9 mouse cellular contexts compared by ENCODE assay signal in genomic region chr4:45765565-45766201, GRCm38 (mm10). TPM values are rescaled to one million over a fixed set of nuclear protein-coding genes. Genes with fewer than 3 reads are reported as not detected.
DNase-seq lines count a peak whose midpoint lies in the region; ATAC-seq and TF ChIP-seq lines count a peak whose summit lies in the region.
"Had no signal": no experiment of that assay in that cellular context is flagged by ENCODE, and none has a peak within 500 bp of the region (broad histone marks: within the 10 kb centered on the region; RNA-seq: fewer than 3 reads in every experiment).

No protein-coding gene starts in this region.

- H3K9me3 ChIP-seq in liver, embryonic 11.5 days (ENCODE audit: control insufficient read depth, low read length), result no peaks in the 10 kb centered on the region
- H3K9me3 ChIP-seq in liver, postnatal 0 days (ENCODE audit: low read length), result no peaks in the 10 kb centered on the region
- H3K9me3 ChIP-seq in forebrain, embryonic 11.5 days (ENCODE audit: control insufficient read depth, low read length), result no peaks in the 10 kb centered on the region
- no peaks in the 10 kb centered on the region for H3K9me3 ChIP-seq in limb, embryonic 12.5 days
- H3K9me3 ChIP-seq in stomach, embryonic 15.5 days, result no peaks in the 10 kb centered on the region

- no peak for ATAC-seq in liver, embryonic 11.5 days (replicated peaks; ENCODE audit: low FRiP score)
- no peak for ATAC-seq in liver, postnatal 0 days
- ATAC-seq in forebrain, embryonic 11.5 days (replicated peaks; ENCODE audit: low FRiP score), result peak; percentile 58
- ATAC-seq in limb, embryonic 12.5 days (ENCODE audit: insufficient number of reproducible peaks, insufficient read depth, low FRiP score, low TSS enrichment, low read depth), result no peak
- no peak for ATAC-seq in stomach, embryonic 15.5 days (ENCODE audit: insufficient read depth, low FRiP score, low read depth)

- no peak overlapping the region for H3K27ac ChIP-seq in liver, embryonic 11.5 days (ENCODE audit: low read depth, low read length)
- H3K27ac ChIP-seq in liver, postnatal 0 days (ENCODE audit: low read depth), result no peak overlapping the region
- H3K27ac ChIP-seq in forebrain, embryonic 11.5 days (ENCODE audit: low read depth, low read length), result peak overlapping the region; percentile 72
- H3K27ac ChIP-seq in limb, embryonic 12.5 days, result no peak overlapping the region
- H3K27ac ChIP-seq in stomach, embryonic 15.5 days, result no peak overlapping the region

- 0 out of 2 replicates have a peak overlapping the region, but pooled peaks have one; percentile 14 for H3K9ac ChIP-seq in liver, embryonic 11.5 days (ENCODE audit: low read depth, low read length)
- no peak overlapping the region for H3K9ac ChIP-seq in liver, postnatal 0 days (replicated peaks)
- peak overlapping the region; percentile 52 for H3K9ac ChIP-seq in forebrain, embryonic 11.5 days (ENCODE audit: low read length)
- H3K9ac ChIP-seq in limb, embryonic 12.5 days (replicated peaks), result 0 out of 2 replicates have a peak overlapping the region, but pooled peaks have one; percentile 23
- H3K9ac ChIP-seq in stomach, embryonic 15.5 days, result no peak overlapping the region

- H3K4me2 ChIP-seq in liver, embryonic 11.5 days, result peak overlapping the region; percentile 25; the same call in 1 of the 2 replicates
- no peak overlapping the region; the same call in 1 of the 2 replicates for H3K4me2 ChIP-seq in liver, postnatal 0 days (ENCODE audit: low read depth, low read length)
- H3K4me2 ChIP-seq in forebrain, embryonic 11.5 days (ENCODE audit: low read depth, low read length, severe bottlenecking), result peak overlapping the region; percentile 55; the same call in 1 of the 2 replicates
- peak overlapping the region; percentile 47 for H3K4me2 ChIP-seq in limb, embryonic 12.5 days
- H3K4me2 ChIP-seq in stomach, embryonic 15.5 days, result peak overlapping the region; percentile 28

- peaks cover 24% of the 10 kb centered on the region for H3K4me1 ChIP-seq in liver, embryonic 11.5 days (replicated peaks; ENCODE audit: control insufficient read depth, insufficient read depth, low read length)
- H3K4me1 ChIP-seq in liver, postnatal 0 days (ENCODE audit: insufficient read depth), result peaks cover 18% of the 10 kb centered on the region
- peaks cover 34% of the 10 kb centered on the region for H3K4me1 ChIP-seq in forebrain, embryonic 11.5 days (replicated peaks; ENCODE audit: control insufficient read depth, insufficient read depth, low read length)
- H3K4me1 ChIP-seq in limb, embryonic 12.5 days (replicated peaks), result peaks cover 37% of the 10 kb centered on the region
- peaks cover 55% of the 10 kb centered on the region for H3K4me1 ChIP-seq in stomach, embryonic 15.5 days

- no peak for TF ChIP-seq EP300 in liver, postnatal 0 days (IDR thresholded peaks at IDR 0.05; ENCODE audit: low read depth)

- peaks cover 59% of the 10 kb centered on the region for H3K27me3 ChIP-seq in liver, embryonic 11.5 days (replicated peaks; ENCODE audit: control insufficient read depth, insufficient read depth, low read length)
- H3K27me3 ChIP-seq in liver, postnatal 0 days (ENCODE audit: insufficient read depth, low read length), result peaks cover 26% of the 10 kb centered on the region
- peaks cover 11% of the 10 kb centered on the region for H3K27me3 ChIP-seq in forebrain, embryonic 11.5 days (ENCODE audit: control insufficient read depth, insufficient read depth, low read length)
- H3K27me3 ChIP-seq in limb, embryonic 12.5 days, result peaks cover 76% of the 10 kb centered on the region
- H3K27me3 ChIP-seq in stomach, embryonic 15.5 days (replicated peaks), result peaks cover 7% of the 10 kb centered on the region; the same call in 1 of the 2 replicates

- 1% methylated on average over 11 of the region's 18 CpGs for WGBS in liver, embryonic 11.5 days
- WGBS in liver, postnatal 0 days (ENCODE audit: insufficient replicate concordance), result 4% methylated on average over 16 of the region's 18 CpGs
- WGBS in forebrain, embryonic 11.5 days, result under 1% methylated on average over 13 of the region's 18 CpGs
- WGBS in limb, embryonic 12.5 days, result under 1% methylated on average over 10 of the region's 18 CpGs
- WGBS in stomach, embryonic 15.5 days, result 4% methylated on average over 13 of the region's 18 CpGs

- no peak for TF ChIP-seq CTCF in liver, postnatal 0 days (IDR thresholded peaks at IDR 0.05; ENCODE audit: low read depth)

- no peak for DNase-seq in liver, embryonic 11.5 days (ENCODE audit: low spot score)
- no peak for DNase-seq in liver, postnatal 0 days
- peak; percentile 78 for DNase-seq in forebrain, embryonic 11.5 days (ENCODE audit: low spot score)
- no peak for DNase-seq in ovary, adult 18-20 months (ENCODE audit: low spot score)
- DNase-seq in right cerebral cortex, postnatal 10 days (ENCODE audit: low spot score in 2 of 2), result no peak
- DNase-seq in kidney, postnatal 10 days, result no peak
- DNase-seq: lung, adult 2 months had no signal

- H3K4me3 ChIP-seq in liver, embryonic 11.5 days (ENCODE audit: low read depth, low read length), result no peak overlapping the region; the same call in 1 of the 2 replicates
- no peak overlapping the region for H3K4me3 ChIP-seq in liver, postnatal 0 days (ENCODE audit: low read depth, low read length)
- peak overlapping the region; percentile 16; the same call in 1 of the 2 replicates for H3K4me3 ChIP-seq in forebrain, embryonic 11.5 days (ENCODE audit: low read depth, low read length)
- peak overlapping the region; percentile 17; the same call in 1 of the 2 replicates for H3K4me3 ChIP-seq in limb, embryonic 12.5 days (replicated peaks)
- H3K4me3 ChIP-seq in stomach, embryonic 15.5 days (replicated peaks), result no peak overlapping the region

- no peaks in the 10 kb centered on the region for H3K36me3 ChIP-seq in liver, embryonic 11.5 days (ENCODE audit: control insufficient read depth, insufficient read depth, low read length)
- no peaks in the 10 kb centered on the region for H3K36me3 ChIP-seq in liver, postnatal 0 days (replicated peaks; ENCODE audit: insufficient read depth, low read length)
- no peaks in the 10 kb centered on the region for H3K36me3 ChIP-seq in forebrain, embryonic 11.5 days (ENCODE audit: control insufficient read depth, insufficient read depth, low read length)
- H3K36me3 ChIP-seq in limb, embryonic 12.5 days, result no peaks in the 10 kb centered on the region
- H3K36me3 ChIP-seq in stomach, embryonic 15.5 days, result no peaks in the 10 kb centered on the region

RNA-seq across cellular contexts. Expression of gene Aldh1b1, which starts 33.1 kb away (rescaled TPM):
- 10.5 and 13.0 TPM in 2 replicates for polyA plus RNA-seq in liver, embryonic 11.5 days (2014; fragmentation: Nextera tagmentation; extraction: Ambion mirVana)
- polyA plus RNA-seq in liver, postnatal 0 days (2015; fragmentation: Nextera tagmentation; extraction: Ambion mirVana), result 91.5 and 96.4 TPM in 2 replicates
- polyA plus RNA-seq in forebrain, embryonic 11.5 days (2014; fragmentation: Nextera tagmentation; extraction: Ambion mirVana), result 5.0 and 5.2 TPM in 2 replicates
- polyA plus RNA-seq in limb, embryonic 12.5 days (2016; fragmentation: Nextera tagmentation; extraction: Ambion mirVana), result 1.2 and 1.3 TPM in 2 replicates
- polyA plus RNA-seq in stomach, embryonic 15.5 days (2015; fragmentation: Nextera tagmentation; extraction: Ambion mirVana), result 127 and 187 TPM in 2 replicates

Comparison
In these comparisons a context has a peak if more than half of its experiments do, and no peak if none do; other contexts are left out.
1. H3K9ac ChIP-seq: peak in liver, embryonic 11.5 days (single experiment), forebrain, embryonic 11.5 days (single experiment) and limb, embryonic 12.5 days (single experiment); none in liver, postnatal 0 days (single experiment) and stomach, embryonic 15.5 days (single experiment).
2. H3K4me3 ChIP-seq: peak in forebrain, embryonic 11.5 days (single experiment) and limb, embryonic 12.5 days (single experiment); none in liver, embryonic 11.5 days (single experiment), liver, postnatal 0 days (single experiment) and stomach, embryonic 15.5 days (single experiment).